In genomic region chr9:105839147-105839515, GRCm38 (mm10) we compare ENCODE assay signal across 22 mouse cellular contexts. TPM values are rescaled to one million over a fixed set of nuclear protein-coding genes. Genes with fewer than 3 reads are reported as not detected.
"Had no signal": no experiment of that assay in that cellular context is flagged by ENCODE, and none has a peak within 500 bp of the region (broad histone marks: within the 10 kb centered on the region; RNA-seq: fewer than 3 reads in every experiment).

No protein-coding gene starts in this region.

- H3K4me3 ChIP-seq: lung, embryonic 15.5 days; megakaryocyte, embryonic 14.5 days; midbrain, embryonic 13.5 days; midbrain, embryonic 15.5 days; neural tube, embryonic 13.5 days; neural tube, embryonic 15.5 days had no signal

- H3K9me3 ChIP-seq: lung, embryonic 15.5 days; midbrain, embryonic 13.5 days; midbrain, embryonic 15.5 days; neural tube, embryonic 13.5 days; neural tube, embryonic 15.5 days had no signal

- H3K36me3 ChIP-seq: lung, embryonic 15.5 days; midbrain, embryonic 13.5 days; midbrain, embryonic 15.5 days; neural tube, embryonic 13.5 days; neural tube, embryonic 15.5 days had no signal

- H3K4me2 ChIP-seq: lung, embryonic 15.5 days; midbrain, embryonic 11.5 days; midbrain, embryonic 13.5 days; midbrain, embryonic 15.5 days; neural tube, embryonic 13.5 days; neural tube, embryonic 15.5 days had no signal

- H3K9ac ChIP-seq: liver, postnatal 0 days; lung, embryonic 15.5 days; midbrain, embryonic 13.5 days; midbrain, embryonic 15.5 days; neural tube, embryonic 13.5 days; neural tube, embryonic 15.5 days had no signal

- H3K4me1 ChIP-seq: megakaryocyte, embryonic 14.5 days; midbrain, embryonic 13.5 days; midbrain, embryonic 15.5 days had no signal

- H3K27me3 ChIP-seq: lung, embryonic 15.5 days; megakaryocyte, embryonic 14.5 days; midbrain, embryonic 13.5 days; midbrain, embryonic 15.5 days; neural tube, embryonic 13.5 days; neural tube, embryonic 15.5 days had no signal

- ATAC-seq: liver, postnatal 0 days; lung, postnatal 0 days; midbrain, embryonic 13.5 days; midbrain, embryonic 15.5 days had no signal

- DNase-seq: liver, postnatal 0 days; lung, adult 2 months; lung, postnatal 14 days; lung, postnatal 36 days; retina, postnatal 1 day; right cerebral cortex, adult 18-20 months; right cerebral cortex, postnatal 25 days; right cerebral cortex, postnatal 4 days; spleen, adult 18-20 months; thymus, adult 18-20 months; thymus, postnatal 14 days; thymus, postnatal 36 days had no signal

- H3K27ac ChIP-seq: lung, embryonic 15.5 days; macrophage; midbrain, embryonic 13.5 days; midbrain, embryonic 15.5 days; neural tube, embryonic 13.5 days; neural tube, embryonic 15.5 days had no signal

RNA-seq across cellular contexts. Expression of gene Col6a6, which starts 11.2 kb away (rescaled TPM):
- polyA plus RNA-seq: macrophage; small intestine, adult 2 months had no signal
